Mouse (Mus musculus): ENCODE results near the gene Magt1.
"Not testable (repeated sequence)": the region's sequence is repeated elsewhere in the genome, so short reads cannot be mapped to it uniquely, and the experiment has no call there.

Gene Magt1

GRCm38 (mm10) chrX:105946357-105946756 lies 65.3 kb downstream of the Magt1 start:
- no peak for DNase-seq (ENCODE audit: low spot score)

GRCm38 (mm10) chrX:105939245-105939644 lies 72.5 kb downstream of the Magt1 start:
- no peak for DNase-seq (ENCODE audit: low spot score)

- DNase-seq (ENCODE audit: low spot score) = no peak
Measured at GRCm38 (mm10) chrX:105937736-105938135, 74.0 kb downstream of the Magt1 start.

- no peak for DNase-seq (ENCODE audit: low spot score)
Measured at GRCm38 (mm10) chrX:105934341-105934740, 77.4 kb downstream of the Magt1 start.

GRCm38 (mm10) chrX:105929478-105930038 lies 82.1 kb downstream of the Magt1 start:
- DNase-seq (ENCODE audit: low spot score) = no peak

GRCm38 (mm10) chrX:105928861-105929477 lies 82.7 kb downstream of the Magt1 start, which contains the start of gene Atrx:
Gene Atrx, minus strand, starts transcription at chrX:105929403.
- DNase-seq (ENCODE audit: low spot score) = no peak

- DNase-seq (ENCODE audit: low spot score) = no peak
Measured at GRCm38 (mm10) chrX:105927941-105928860, 83.5 kb downstream of the Magt1 start.

- no peak for DNase-seq (ENCODE audit: low spot score)
Measured at GRCm38 (mm10) chrX:105926121-105926735, 85.5 kb downstream of the Magt1 start.

GRCm38 (mm10) chrX:105924326-105925070 lies 87.2 kb downstream of the Magt1 start:
- DNase-seq (ENCODE audit: low spot score) = no peak

GRCm38 (mm10) chrX:105923896-105924295 lies 87.8 kb downstream of the Magt1 start:
- DNase-seq (ENCODE audit: low spot score) = no peak

- not testable (repeated sequence) for DNase-seq (ENCODE audit: low spot score)
Measured at GRCm38 (mm10) chrX:105922986-105923385, 88.7 kb downstream of the Magt1 start.

GRCm38 (mm10) chrX:105921421-105921820 lies 90.3 kb downstream of the Magt1 start:
- no peak for DNase-seq (ENCODE audit: low spot score)

All from urinary bladder, postnatal 10 days (tissue).